Mouse (Mus musculus) limb, embryonic 13.5 days (tissue): Measurements from ENCODE around the gene 4930404N11Rik. TPM values are rescaled to one million over a fixed set of nuclear protein-coding genes. Genes with fewer than 3 reads are reported as not detected.

Experiments used
- ATAC-seq: fragments of 200-750 bp; cut with Nextera tagmentation; 2 replicates; pipeline ENCODE4 v1.8.0; 2017; ENCODE audit warnings: low read depth, moderate number of reproducible peaks, moderate TSS enrichment; ENCODE audit not compliant: low FRiP score
- H3K27ac ChIP-seq: fragments of 300-500 bp; sonication (generic); 2 replicates; pipeline ENCODE4 v1.5.1; 2015; ENCODE audit warnings: inconsistent platforms, mild to moderate bottlenecking, moderate library complexity
- H3K27me3 ChIP-seq: fragments of 300-500 bp; sonication (generic); 2 replicates; pipeline ENCODE4 v1.6.1; 2015; ENCODE audit warnings: mild to moderate bottlenecking, inconsistent platforms
- H3K36me3 ChIP-seq: fragments of 300-500 bp; sonication (generic); 2 replicates; pipeline ENCODE4 v1.6.1; 2015; ENCODE audit warnings: inconsistent platforms, mild to moderate bottlenecking, moderate library complexity
- H3K4me1 ChIP-seq: fragments of 300-500 bp; sonication (generic); 2 replicates; pipeline ENCODE4 v1.6.1; 2015; ENCODE audit warnings: inconsistent platforms
- H3K4me2 ChIP-seq: fragments of 300-500 bp; sonication (generic); replicated peaks from 2 replicates; pipeline ENCODE4 v1.6.1; 2015; ENCODE audit warnings: inconsistent platforms, mild to moderate bottlenecking, moderate library complexity
- H3K4me3 ChIP-seq: fragments of 300-500 bp; sonication (generic); 2 replicates; pipeline ENCODE4 v1.5.1; 2015; ENCODE audit warnings: moderate library complexity, mild to moderate bottlenecking, inconsistent platforms
- H3K9ac ChIP-seq: fragments of 300-500 bp; sonication (generic); 2 replicates; pipeline ENCODE4 v1.6.1; 2015; ENCODE audit warnings: mild to moderate bottlenecking, inconsistent platforms
- H3K9me3 ChIP-seq: fragments of 300-500 bp; sonication (generic); 2 replicates; pipeline ENCODE4 v1.6.1; 2016; ENCODE audit warnings: inconsistent platforms
- WGBS: fragments of 180-500 bp; shearing (Covaris S2); methylation state at CpG from one replicate; pipeline ENCODE4 v1.1.7; 2015; 5-methylcytosine and 5-hydroxymethylcytosine counted together
- polyA plus RNA-seq: library from polyadenylated mRNA; unstranded; fragments of >200 nt; fragmentation: Nextera tagmentation; extraction: Ambion mirVana; gene quantifications from 2 replicates; pipeline ENCODE4 v1.2.1, GENCODE M21; 2015

Gene 4930404N11Rik
- polyA plus RNA-seq, 1 experiment from 2014 or later: 1.0 TPM

GRCm38 (mm10) chr10:81345162-81345534 is 20.5 kb downstream of the 4930404N11Rik start:
- Histone ChIP-seq H3K36me3 (peaks cover 23% of the 10 kb centered on the region), H3K27me3 (peaks cover 71% of the 10 kb centered on the region), H3K27ac (no peak overlapping the region), H3K9me3 (no peaks in the 10 kb centered on the region), H3K4me2 (no peak overlapping the region), H3K9ac (no peak overlapping the region), H3K4me3 (no peak overlapping the region), H3K4me1 (peaks cover 41% of the 10 kb centered on the region)
- ATAC-seq: no peak
- 81% methylated on average over 4 of the region's 4 CpGs for WGBS

GRCm38 (mm10) chr10:81344421-81345161 is 21.0 kb downstream of the 4930404N11Rik start:
- H3K27me3 ChIP-seq: peaks cover 74% of the 10 kb centered on the region
- H3K36me3 ChIP-seq: peaks cover 23% of the 10 kb centered on the region
- H3K9ac ChIP-seq: no peak overlapping the region
- no peak overlapping the region for H3K4me2 ChIP-seq
- ATAC-seq: no peak
- peaks cover 40% of the 10 kb centered on the region for H3K4me1 ChIP-seq
- 54% methylated on average over 8 of the region's 8 CpGs for WGBS
- no peaks in the 10 kb centered on the region for H3K9me3 ChIP-seq
- no peak overlapping the region for H3K27ac ChIP-seq
- H3K4me3 ChIP-seq: no peak overlapping the region

GRCm38 (mm10) chr10:81342686-81343505 is 22.7 kb downstream of the 4930404N11Rik start, which contains the start of gene Gipc3:
Gipc3 (minus strand) TSS chr10:81343266.
- Histone ChIP-seq H3K9ac (peak within 1 kb of the TSS; percentile 67), H3K4me2 (peak within 1 kb of the TSS; percentile 76), H3K27ac (no peak within 1 kb of the TSS), H3K27me3 (peaks cover 84% of the 10 kb centered on the region), H3K36me3 (peaks cover 16% of the 10 kb centered on the region), H3K4me3 (peak within 1 kb of the TSS; percentile 44), H3K9me3 (no peaks in the 10 kb centered on the region), H3K4me1 (peaks cover 27% of the 10 kb centered on the region)
- ATAC-seq: no peak
- WGBS: 4% methylated on average over 60 of the region's 67 CpGs

- Histone ChIP-seq H3K36me3 (peaks cover 8% of the 10 kb centered on the region), H3K27me3 (peaks cover 86% of the 10 kb centered on the region), H3K4me3 (no peak overlapping the region), H3K9ac (no peak overlapping the region), H3K4me2 (no peak overlapping the region), H3K27ac (no peak overlapping the region), H3K4me1 (peaks cover 16% of the 10 kb centered on the region), H3K9me3 (no peaks in the 10 kb centered on the region)
- WGBS: 34% methylated on average over 16 of the region's 16 CpGs
- ATAC-seq: no peak
These were observed 24.2 kb downstream of the 4930404N11Rik start for GRCm38 (mm10) chr10:81341333-81341949.

- Histone ChIP-seq H3K9me3 (no peaks in the 10 kb centered on the region), H3K4me1 (peaks cover 18% of the 10 kb centered on the region), H3K9ac (no peak overlapping the region), H3K36me3 (peaks cover 8% of the 10 kb centered on the region), H3K27me3 (peaks cover 79% of the 10 kb centered on the region), H3K4me3 (no peak overlapping the region), H3K4me2 (no peak overlapping the region), H3K27ac (no peak overlapping the region)
- WGBS: 47% methylated on average over 17 of the region's 17 CpGs
- ATAC-seq: no peak
These were observed 24.9 kb downstream of the 4930404N11Rik start for GRCm38 (mm10) chr10:81340551-81341332.

GRCm38 (mm10) chr10:81336558-81336957 is 29.1 kb downstream of the 4930404N11Rik start:
- no peak overlapping the region for H3K9ac ChIP-seq
- peak overlapping the region; percentile 36; the same call in 1 of the 2 replicates for H3K4me2 ChIP-seq
- peaks cover 68% of the 10 kb centered on the region for H3K27me3 ChIP-seq
- no peak for ATAC-seq
- H3K9me3 ChIP-seq: no peaks in the 10 kb centered on the region
- WGBS: 88% methylated on average over 4 of the region's 4 CpGs
- peaks cover 26% of the 10 kb centered on the region for H3K4me1 ChIP-seq
- no peak overlapping the region for H3K4me3 ChIP-seq
- no peaks in the 10 kb centered on the region for H3K36me3 ChIP-seq
- peak overlapping the region; percentile 83 for H3K27ac ChIP-seq

GRCm38 (mm10) chr10:81335393-81336340 is 29.9 kb downstream of the 4930404N11Rik start:
- WGBS: 35% methylated on average over 17 of the region's 19 CpGs
- Histone ChIP-seq H3K9ac (peak overlapping the region; percentile 45), H3K36me3 (no peaks in the 10 kb centered on the region), H3K4me1 (peaks cover 26% of the 10 kb centered on the region), H3K27ac (peak overlapping the region; percentile 83), H3K4me3 (no peak overlapping the region), H3K4me2 (peak overlapping the region; percentile 36), H3K27me3 (peaks cover 61% of the 10 kb centered on the region), H3K9me3 (no peaks in the 10 kb centered on the region)
- ATAC-seq: peak; percentile 62

GRCm38 (mm10) chr10:81334324-81334723 is 31.3 kb downstream of the 4930404N11Rik start:
- H3K27me3 ChIP-seq: peaks cover 54% of the 10 kb centered on the region
- no peak overlapping the region for H3K9ac ChIP-seq
- 67% methylated on average over 11 of the region's 11 CpGs for WGBS
- H3K9me3 ChIP-seq: no peaks in the 10 kb centered on the region
- no peak overlapping the region for H3K27ac ChIP-seq
- no peak overlapping the region for H3K4me2 ChIP-seq
- H3K36me3 ChIP-seq: no peaks in the 10 kb centered on the region
- no peak for ATAC-seq
- peaks cover 39% of the 10 kb centered on the region for H3K4me1 ChIP-seq
- no peak overlapping the region for H3K4me3 ChIP-seq

- 17% methylated on average over 27 of the region's 29 CpGs for WGBS
These were observed 33.3 kb downstream of the 4930404N11Rik start for GRCm38 (mm10) chr10:81332277-81332676.

GRCm38 (mm10) chr10:81330007-81330406 is 35.6 kb downstream of the 4930404N11Rik start:
- Histone ChIP-seq H3K27me3 (peaks cover 31% of the 10 kb centered on the region), H3K27ac (peak overlapping the region; percentile 90), H3K9me3 (no peaks in the 10 kb centered on the region), H3K4me2 (peak overlapping the region; percentile 30; the same call in 1 of the 2 replicates), H3K4me3 (no peak overlapping the region), H3K4me1 (peaks cover 33% of the 10 kb centered on the region), H3K36me3 (peaks cover 33% of the 10 kb centered on the region), H3K9ac (peak overlapping the region; percentile 54)
- ATAC-seq: 0 out of 2 replicates have a peak, but pooled peaks have one; percentile 1
- 51% methylated on average over 4 of the region's 4 CpGs for WGBS

More at GRCm38 (mm10) chr10:81332277-81332676, 33.3 kb downstream of the 4930404N11Rik start:
- Histone ChIP-seq H3K4me2 (peak overlapping the region; percentile 36), H3K9me3 (no peaks in the 10 kb centered on the region), H3K4me1 (peaks cover 49% of the 10 kb centered on the region), H3K4me3 (peak overlapping the region; percentile 12; the same call in 1 of the 2 replicates), H3K27me3 (peaks cover 37% of the 10 kb centered on the region), H3K36me3 (peaks cover 11% of the 10 kb centered on the region), H3K9ac (0 out of 2 replicates have a peak overlapping the region, but pooled peaks have one; percentile 19), H3K27ac (no peak overlapping the region)
- no peak for ATAC-seq
